Mouse (Mus musculus): ENCODE data around the gene Lif. TPM values are rescaled to one million over a fixed set of nuclear protein-coding genes. Genes with fewer than 3 reads are reported as not detected.

The Lif gene
- polyA plus RNA-seq, 1 experiment from 2014 or later: 0.09 TPM

- peak; percentile 33 for ATAC-seq (ENCODE audit: low FRiP score, low TSS enrichment)
- Histone ChIP-seq H3K27ac (ENCODE audit: low read length) (no peak overlapping the region), H3K4me2 (replicated peaks; ENCODE audit: low read depth, low read length) (peak overlapping the region; percentile 47), H3K9me3 (ENCODE audit: low read length) (no peaks in the 10 kb centered on the region), H3K36me3 (ENCODE audit: insufficient read depth, low read length) (no peaks in the 10 kb centered on the region), H3K27me3 (ENCODE audit: insufficient read depth, low read length) (no peaks in the 10 kb centered on the region), H3K4me1 (ENCODE audit: insufficient read depth, low read length) (peaks cover 35% of the 10 kb centered on the region), H3K4me3 (ENCODE audit: low read length) (0 out of 2 replicates have a peak overlapping the region, but pooled peaks have one; percentile 22), H3K9ac (replicated peaks; ENCODE audit: low read length) (no peak overlapping the region)
- WGBS: under 1% methylated on average over 7 of the region's 7 CpGs
Observed at GRCm38 (mm10) chr11:4258657-4259082, 1.3 kb downstream of the Lif start.

- no peaks in the 10 kb centered on the region for H3K9me3 ChIP-seq (ENCODE audit: low read length)
- no peak overlapping the region for H3K27ac ChIP-seq (ENCODE audit: low read length)
- peak overlapping the region; percentile 26; the same call in 1 of the 2 replicates for H3K4me2 ChIP-seq (replicated peaks; ENCODE audit: low read depth, low read length)
- peaks cover 44% of the 10 kb centered on the region for H3K4me1 ChIP-seq (ENCODE audit: insufficient read depth, low read length)
- H3K36me3 ChIP-seq (ENCODE audit: insufficient read depth, low read length): no peaks in the 10 kb centered on the region
- H3K4me3 ChIP-seq (ENCODE audit: low read length): no peak overlapping the region
- ATAC-seq (ENCODE audit: low FRiP score, low TSS enrichment): no peak
- peaks cover 7% of the 10 kb centered on the region for H3K27me3 ChIP-seq (ENCODE audit: insufficient read depth, low read length)
- 0 out of 2 replicates have a peak overlapping the region, but pooled peaks have one; percentile 22 for H3K9ac ChIP-seq (replicated peaks; ENCODE audit: low read length)
- 27% methylated on average over 14 of the region's 14 CpGs for WGBS
Observed at GRCm38 (mm10) chr11:4260463-4261187, 3.3 kb downstream of the Lif start.

DNA sequence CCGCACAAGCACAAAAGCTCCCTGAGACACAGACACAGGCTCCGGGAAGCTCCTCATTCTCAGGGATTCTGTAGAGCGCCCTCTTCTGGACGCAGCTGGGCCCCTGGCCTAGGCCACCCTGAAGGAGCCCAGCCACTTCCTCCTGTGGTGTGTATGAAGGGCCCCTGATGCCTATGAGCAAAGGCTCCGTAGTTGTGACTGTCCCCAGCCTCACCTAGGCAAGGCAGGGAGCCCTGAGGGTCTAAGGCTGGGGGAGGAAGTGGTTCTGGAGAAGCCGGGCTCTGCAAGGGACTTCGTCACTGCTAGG, 3.8 kb downstream of the Lif start:
- peaks cover 49% of the 10 kb centered on the region for H3K4me1 ChIP-seq (ENCODE audit: insufficient read depth, low read length)
- H3K27me3 ChIP-seq (ENCODE audit: insufficient read depth, low read length): peaks cover 10% of the 10 kb centered on the region
- H3K36me3 ChIP-seq (ENCODE audit: insufficient read depth, low read length): no peaks in the 10 kb centered on the region
- H3K4me2 ChIP-seq (replicated peaks; ENCODE audit: low read depth, low read length): no peak overlapping the region
- H3K9me3 ChIP-seq (ENCODE audit: low read length): no peaks in the 10 kb centered on the region
- no peak overlapping the region for H3K9ac ChIP-seq (replicated peaks; ENCODE audit: low read length)
- no peak overlapping the region for H3K27ac ChIP-seq (ENCODE audit: low read length)
- ATAC-seq (ENCODE audit: low FRiP score, low TSS enrichment): peak; percentile 25; the same call in 1 of the 2 replicates
- H3K4me3 ChIP-seq (ENCODE audit: low read length): no peak overlapping the region
- 41% methylated on average over 7 of the region's 7 CpGs for WGBS

- Histone ChIP-seq H3K9ac (replicated peaks; ENCODE audit: low read length) (no peak overlapping the region), H3K4me1 (ENCODE audit: insufficient read depth, low read length) (peaks cover 53% of the 10 kb centered on the region), H3K9me3 (ENCODE audit: low read length) (no peaks in the 10 kb centered on the region), H3K27me3 (ENCODE audit: insufficient read depth, low read length) (peaks cover 10% of the 10 kb centered on the region), H3K27ac (ENCODE audit: low read length) (no peak overlapping the region), H3K4me2 (replicated peaks; ENCODE audit: low read depth, low read length) (no peak overlapping the region), H3K4me3 (ENCODE audit: low read length) (no peak overlapping the region), H3K36me3 (ENCODE audit: insufficient read depth, low read length) (no peaks in the 10 kb centered on the region)
- 30% methylated on average over 5 of the region's 5 CpGs for WGBS
- ATAC-seq (ENCODE audit: low FRiP score, low TSS enrichment): no peak
Observed at GRCm38 (mm10) chr11:4261969-4262368, 4.6 kb downstream of the Lif start.

DNA sequence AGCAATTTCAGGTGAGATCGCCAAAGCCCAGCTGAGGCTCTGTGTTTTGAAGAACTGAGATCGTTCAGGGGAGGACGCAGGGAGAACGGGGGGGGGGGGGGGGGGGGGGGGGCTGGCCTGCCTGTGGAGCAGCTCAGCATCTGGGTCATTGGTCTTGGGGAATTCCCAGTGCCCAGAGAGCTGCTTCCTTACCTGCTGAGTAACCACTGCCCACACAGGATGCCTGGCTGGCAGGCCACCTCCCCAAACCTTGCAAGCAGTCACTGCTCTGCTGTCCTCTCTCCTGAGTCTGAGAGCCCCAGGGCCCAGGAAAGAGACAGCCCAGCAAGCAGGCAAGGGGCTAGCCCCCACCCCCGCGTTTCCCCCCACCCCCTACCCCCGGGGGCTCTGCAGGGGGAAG, 5.5 kb downstream of the Lif start:
- no peaks in the 10 kb centered on the region for H3K36me3 ChIP-seq (ENCODE audit: insufficient read depth, low read length)
- peaks cover 18% of the 10 kb centered on the region for H3K27me3 ChIP-seq (ENCODE audit: insufficient read depth, low read length)
- ATAC-seq (ENCODE audit: low FRiP score, low TSS enrichment): no peak
- no peaks in the 10 kb centered on the region for H3K9me3 ChIP-seq (ENCODE audit: low read length)
- H3K9ac ChIP-seq (replicated peaks; ENCODE audit: low read length): 0 out of 2 replicates have a peak overlapping the region, but pooled peaks have one; percentile 38
- 0 out of 2 replicates have a peak overlapping the region, but pooled peaks have one; percentile 24 for H3K27ac ChIP-seq (ENCODE audit: low read length)
- WGBS: 25% methylated on average over 4 of the region's 7 CpGs
- no peak overlapping the region for H3K4me2 ChIP-seq (replicated peaks; ENCODE audit: low read depth, low read length)
- peaks cover 55% of the 10 kb centered on the region for H3K4me1 ChIP-seq (ENCODE audit: insufficient read depth, low read length)
- H3K4me3 ChIP-seq (ENCODE audit: low read length): no peak overlapping the region

GRCm38 (mm10) chr11:4263296-4263695, 5.9 kb downstream of the Lif start:
- ATAC-seq (ENCODE audit: low FRiP score, low TSS enrichment): no peak
- 31% methylated on average over 1 of the region's 1 CpGs for WGBS
- H3K9me3 ChIP-seq (ENCODE audit: low read length): no peaks in the 10 kb centered on the region
- H3K27ac ChIP-seq (ENCODE audit: low read length): 0 out of 2 replicates have a peak overlapping the region, but pooled peaks have one; percentile 24
- H3K4me2 ChIP-seq (replicated peaks; ENCODE audit: low read depth, low read length): no peak overlapping the region
- H3K4me1 ChIP-seq (ENCODE audit: insufficient read depth, low read length): peaks cover 55% of the 10 kb centered on the region
- peaks cover 20% of the 10 kb centered on the region for H3K27me3 ChIP-seq (ENCODE audit: insufficient read depth, low read length)
- H3K36me3 ChIP-seq (ENCODE audit: insufficient read depth, low read length): no peaks in the 10 kb centered on the region
- H3K4me3 ChIP-seq (ENCODE audit: low read length): no peak overlapping the region
- H3K9ac ChIP-seq (replicated peaks; ENCODE audit: low read length): no peak overlapping the region

DNA sequence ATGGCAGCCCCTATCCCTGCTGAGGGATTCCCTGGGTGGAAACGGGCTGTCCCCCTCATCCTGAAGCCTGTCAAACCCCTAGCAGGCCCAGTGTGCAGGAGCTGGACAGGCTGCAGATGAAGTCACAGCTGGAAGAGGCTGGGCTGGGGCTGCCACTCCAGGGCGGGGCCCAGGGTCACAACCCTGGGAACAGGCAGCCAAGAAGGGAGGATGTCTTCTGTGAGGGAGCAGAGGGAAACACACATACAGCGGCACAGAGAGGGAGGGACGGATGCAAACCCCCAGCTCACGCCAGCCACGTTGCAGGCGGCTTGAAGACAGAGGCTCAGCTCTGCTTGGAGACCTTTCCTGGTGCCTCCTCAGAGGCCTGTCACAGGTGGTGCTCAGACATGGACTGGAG, 6.7 kb downstream of the Lif start:
- H3K27ac ChIP-seq (ENCODE audit: low read length): no peak overlapping the region
- no peaks in the 10 kb centered on the region for H3K36me3 ChIP-seq (ENCODE audit: insufficient read depth, low read length)
- H3K4me3 ChIP-seq (ENCODE audit: low read length): no peak overlapping the region
- peaks cover 55% of the 10 kb centered on the region for H3K4me1 ChIP-seq (ENCODE audit: insufficient read depth, low read length)
- 57% methylated on average over 7 of the region's 7 CpGs for WGBS
- H3K4me2 ChIP-seq (replicated peaks; ENCODE audit: low read depth, low read length): no peak overlapping the region
- H3K27me3 ChIP-seq (ENCODE audit: insufficient read depth, low read length): peaks cover 20% of the 10 kb centered on the region
- ATAC-seq (ENCODE audit: low FRiP score, low TSS enrichment): no peak
- no peak overlapping the region for H3K9ac ChIP-seq (replicated peaks; ENCODE audit: low read length)
- H3K9me3 ChIP-seq (ENCODE audit: low read length): no peaks in the 10 kb centered on the region

DNA sequence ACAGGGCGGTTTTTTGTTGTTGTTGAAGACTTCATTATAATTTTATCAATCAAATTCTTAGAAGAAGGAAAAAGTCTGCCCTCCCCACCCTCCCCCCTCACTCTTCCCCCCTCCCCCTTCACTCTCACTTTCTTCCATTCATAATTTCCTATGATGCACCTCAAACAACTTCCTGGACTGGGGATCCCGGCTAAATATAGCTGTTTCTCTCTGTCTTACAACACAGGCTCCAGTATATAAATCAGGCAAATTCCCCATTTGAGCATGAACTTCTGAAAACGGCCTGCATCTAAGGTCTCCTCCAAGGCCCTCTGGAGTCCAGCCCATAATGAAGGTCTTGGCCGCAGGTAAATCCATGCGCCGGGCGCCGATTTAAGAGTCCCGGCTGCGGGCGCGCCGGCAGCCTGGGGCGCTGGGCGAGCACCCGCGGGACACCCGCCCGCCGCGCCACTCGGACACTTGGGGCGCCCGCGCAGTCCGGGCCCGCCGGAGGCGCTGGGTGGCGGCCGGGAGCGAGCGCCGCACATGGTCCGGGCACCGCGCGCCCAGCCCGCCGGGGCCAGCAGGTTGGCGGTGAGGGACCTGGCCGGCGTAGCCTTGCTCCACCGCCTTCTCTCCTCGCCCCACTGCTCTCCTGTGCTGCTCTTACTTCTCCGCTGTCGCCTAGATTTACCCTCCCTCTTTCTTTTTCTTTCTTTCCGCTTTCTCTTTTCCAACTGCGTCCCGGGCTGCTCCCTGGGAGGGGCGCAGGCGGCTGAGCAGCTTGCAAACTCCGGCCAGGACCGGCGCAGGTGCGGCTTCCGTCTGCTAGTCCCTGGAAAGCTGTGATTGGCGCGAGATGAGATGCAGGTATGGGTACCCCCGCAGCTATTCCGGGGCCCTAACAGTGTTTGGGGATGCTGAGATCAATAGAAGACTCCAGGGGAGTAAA, 9.2 kb downstream of the Lif start:
- H3K27ac ChIP-seq (ENCODE audit: low read length): no peak overlapping the region

GRCm38 (mm10) chr11:4267202-4267578, 9.8 kb downstream of the Lif start:
- Histone ChIP-seq H3K36me3 (ENCODE audit: insufficient read depth, low read length) (no peaks in the 10 kb centered on the region), H3K27ac (ENCODE audit: low read length) (no peak overlapping the region), H3K4me2 (replicated peaks; ENCODE audit: low read depth, low read length) (peak overlapping the region; percentile 94), H3K9ac (replicated peaks; ENCODE audit: low read length) (peak overlapping the region; percentile 73; the same call in 1 of the 2 replicates), H3K27me3 (ENCODE audit: insufficient read depth, low read length) (peaks cover 20% of the 10 kb centered on the region), H3K9me3 (ENCODE audit: low read length) (no peaks in the 10 kb centered on the region), H3K4me3 (ENCODE audit: low read length) (peak overlapping the region; percentile 66), H3K4me1 (ENCODE audit: insufficient read depth, low read length) (peaks cover 40% of the 10 kb centered on the region)
- WGBS: under 1% methylated on average over 13 of the region's 13 CpGs
- ATAC-seq (ENCODE audit: low FRiP score, low TSS enrichment): no peak

More for the DNA sequence above, 9.2 kb downstream of the Lif start:
- H3K4me1 ChIP-seq (ENCODE audit: insufficient read depth, low read length): peaks cover 47% of the 10 kb centered on the region
- H3K4me3 ChIP-seq (ENCODE audit: low read length): peak overlapping the region; percentile 66
- H3K36me3 ChIP-seq (ENCODE audit: insufficient read depth, low read length): no peaks in the 10 kb centered on the region
- WGBS: under 1% methylated on average over 59 of the region's 61 CpGs
- no peaks in the 10 kb centered on the region for H3K9me3 ChIP-seq (ENCODE audit: low read length)
- H3K9ac ChIP-seq (replicated peaks; ENCODE audit: low read length): peak overlapping the region; percentile 73
- H3K27me3 ChIP-seq (ENCODE audit: insufficient read depth, low read length): peaks cover 20% of the 10 kb centered on the region
- peak; percentile 67; the same call in 1 of the 2 replicates for ATAC-seq (ENCODE audit: low FRiP score, low TSS enrichment)
- H3K4me2 ChIP-seq (replicated peaks; ENCODE audit: low read depth, low read length): peak overlapping the region; percentile 94

Measured in kidney, embryonic 16.5 days (tissue).